Mouse (Mus musculus) liver, embryonic 13.5 days (tissue): ENCODE data around the gene Aatk. TPM values are rescaled to one million over a fixed set of nuclear protein-coding genes. Genes with fewer than 3 reads are reported as not detected.

ENCODE experiments used
- ATAC-seq: fragments of 200-750 bp; cut with Nextera tagmentation; 2 replicates; pipeline ENCODE4 v1.8.0; 2017; ENCODE audit warnings: low read depth, mild to moderate bottlenecking, moderate number of reproducible peaks, moderate library complexity
- DNase-seq: peaks from one replicate; pipeline ENCODE4 v3.0.0; 2022
- H3K27ac ChIP-seq: fragments of 300-500 bp; sonication (generic); 2 replicates; pipeline ENCODE4 v1.5.1; 2015; ENCODE audit warnings: moderate library complexity, mild to moderate bottlenecking, inconsistent platforms
- H3K27me3 ChIP-seq: fragments of 300-500 bp; sonication (generic); 2 replicates; pipeline ENCODE4 v1.6.1; 2015; ENCODE audit warnings: mild to moderate bottlenecking, inconsistent platforms
- H3K36me3 ChIP-seq: fragments of 300-500 bp; sonication (generic); 2 replicates; pipeline ENCODE4 v1.6.1; 2015; ENCODE audit warnings: mild to moderate bottlenecking, inconsistent platforms
- H3K4me1 ChIP-seq: fragments of 300-500 bp; sonication (generic); replicated peaks from 2 replicates; pipeline ENCODE4 v1.6.1; 2015; ENCODE audit warnings: inconsistent platforms
- H3K4me2 ChIP-seq: fragments of 300-500 bp; sonication (generic); 2 replicates; pipeline ENCODE4 v1.6.1; 2015; ENCODE audit warnings: inconsistent platforms, mild to moderate bottlenecking, moderate library complexity
- H3K4me3 ChIP-seq: fragments of 300-500 bp; sonication (generic); replicated peaks from 2 replicates; pipeline ENCODE4 v1.5.1; 2015; ENCODE audit warnings: mild to moderate bottlenecking, inconsistent platforms
- H3K9ac ChIP-seq: fragments of 300-500 bp; sonication (generic); 2 replicates; pipeline ENCODE4 v1.6.1; 2015; ENCODE audit warnings: mild to moderate bottlenecking, inconsistent platforms
- H3K9me3 ChIP-seq: fragments of 300-500 bp; sonication (generic); replicated peaks from 2 replicates; pipeline ENCODE4 v1.6.1; 2016; ENCODE audit warnings: inconsistent platforms
- WGBS: fragments of 180-500 bp; shearing (Covaris S2); methylation state at CpG from one replicate; pipeline ENCODE4 v1.1.7; 2015; ENCODE audit not compliant: insufficient replicate concordance; 5-methylcytosine and 5-hydroxymethylcytosine counted together
- polyA plus RNA-seq: library from polyadenylated mRNA; unstranded; fragments of >200 nt; fragmentation: Nextera tagmentation; extraction: Ambion mirVana; gene quantifications from 2 replicates; pipeline ENCODE4 v1.2.1, GENCODE M21; 2015

Aatk gene
- polyA plus RNA-seq, 1 experiment from 2014 or later: 0.32 TPM

DNA sequence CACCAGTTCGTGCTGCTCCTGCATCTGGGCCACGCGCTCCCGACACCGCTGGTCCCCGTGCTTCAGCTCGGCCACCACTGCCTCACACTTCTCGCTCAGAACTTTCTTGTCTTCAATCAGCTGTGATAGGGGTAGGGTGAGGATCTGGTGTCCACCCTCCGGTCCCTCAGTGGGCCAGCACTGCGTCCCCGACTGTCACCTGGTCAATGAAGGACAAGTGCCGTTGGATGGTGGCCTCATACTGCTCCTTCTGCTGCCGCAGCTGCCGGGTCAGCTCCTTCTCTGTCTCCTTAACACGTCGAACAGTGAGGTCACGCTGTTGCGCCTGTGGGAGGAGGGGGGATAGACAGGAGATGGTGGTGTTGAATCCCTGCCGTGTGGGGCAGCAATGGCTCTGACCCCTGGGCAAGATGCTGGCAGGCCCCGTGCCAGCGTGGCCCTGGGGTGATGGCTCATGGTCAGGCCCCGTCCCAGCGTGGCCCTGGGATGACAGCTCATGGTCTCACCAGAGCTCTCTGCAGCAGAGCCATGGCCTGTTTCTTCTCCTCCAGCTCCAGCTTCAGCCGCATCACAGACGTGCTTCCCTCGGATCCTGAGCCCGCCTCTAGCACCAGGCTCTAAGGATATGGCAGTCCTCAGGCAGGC is 23.4 kb upstream of the Aatk start:
- Histone ChIP-seq H3K27ac (no peak overlapping the region), H3K36me3 (peaks cover 19% of the 10 kb centered on the region), H3K9ac (no peak overlapping the region), H3K4me1 (no peaks in the 10 kb centered on the region), H3K4me2 (no peak overlapping the region), H3K9me3 (no peaks in the 10 kb centered on the region), H3K27me3 (no peaks in the 10 kb centered on the region), H3K4me3 (no peak overlapping the region)
- DNase-seq: no peak
- 84% methylated on average over 27 of the region's 27 CpGs for WGBS
- ATAC-seq: no peak

DNA sequence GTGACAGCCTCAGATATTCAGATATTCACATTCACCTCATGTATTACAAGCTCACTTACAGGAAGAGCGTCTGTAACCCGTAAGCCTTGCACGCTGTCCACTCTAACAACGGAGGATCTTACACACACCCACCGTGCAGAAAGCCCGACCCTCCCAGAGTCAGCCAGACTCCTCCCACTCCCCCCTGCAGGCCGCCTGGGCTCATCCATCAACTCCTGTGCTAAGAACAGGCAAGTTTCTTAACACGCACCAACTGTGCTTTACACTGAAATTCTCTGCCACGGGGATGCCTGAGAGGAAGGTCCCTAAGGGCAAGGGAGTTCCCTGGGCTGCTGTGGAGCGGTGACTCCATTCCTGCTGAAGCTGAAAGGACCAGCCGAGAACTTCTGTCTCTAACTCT is 22.3 kb upstream of the Aatk start:
- 67% methylated on average over 11 of the region's 11 CpGs for WGBS
- no peak overlapping the region for H3K27ac ChIP-seq

GRCm38 (mm10) chr11:120067834-120068233 is 20.9 kb upstream of the Aatk start:
- Histone ChIP-seq H3K9me3 (no peaks in the 10 kb centered on the region), H3K36me3 (peaks cover 19% of the 10 kb centered on the region), H3K27ac (no peak overlapping the region), H3K4me3 (no peak overlapping the region), H3K4me1 (no peaks in the 10 kb centered on the region), H3K27me3 (no peaks in the 10 kb centered on the region), H3K4me2 (no peak overlapping the region), H3K9ac (no peak overlapping the region)
- 81% methylated on average over 17 of the region's 17 CpGs for WGBS
- ATAC-seq (no peak), DNase-seq (no peak)

More for the DNA sequence above, 22.3 kb upstream of the Aatk start:
- Histone ChIP-seq H3K27me3 (no peaks in the 10 kb centered on the region), H3K9ac (no peak overlapping the region), H3K36me3 (peaks cover 19% of the 10 kb centered on the region), H3K9me3 (no peaks in the 10 kb centered on the region), H3K4me3 (no peak overlapping the region), H3K4me1 (no peaks in the 10 kb centered on the region), H3K4me2 (no peak overlapping the region)
- no peak for DNase-seq
- ATAC-seq: no peak

DNA sequence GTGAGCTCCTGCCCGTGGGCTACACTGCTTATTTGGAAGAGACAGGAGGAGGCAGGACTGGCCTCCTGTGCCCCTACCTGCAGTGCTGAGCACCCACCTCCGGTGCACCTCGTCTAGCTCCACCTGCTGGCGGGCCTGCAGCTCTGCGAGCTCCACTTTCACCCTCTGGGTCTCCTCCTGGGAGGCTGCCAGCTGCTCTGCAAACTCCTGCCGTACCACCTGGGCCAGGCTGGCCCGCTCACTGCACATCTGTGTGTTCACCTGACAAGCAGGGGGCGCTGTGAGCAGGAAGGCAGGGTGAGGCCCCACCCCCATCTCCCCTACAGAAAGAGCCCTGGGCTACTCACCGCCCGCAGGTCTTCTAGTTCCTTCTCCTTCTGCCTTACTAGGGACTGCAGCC is 18.3 kb upstream of the Aatk start:
- WGBS: 29% methylated on average over 10 of the region's 10 CpGs
- DNase-seq: peak; percentile 27
- H3K27ac ChIP-seq: no peak overlapping the region
- no peaks in the 10 kb centered on the region for H3K4me1 ChIP-seq
- no peaks in the 10 kb centered on the region for H3K27me3 ChIP-seq
- H3K36me3 ChIP-seq: 0 out of 2 replicates have a peak, but pooled peaks cover 5% of the 10 kb centered on the region
- ATAC-seq: peak; percentile 38
- H3K9me3 ChIP-seq: no peaks in the 10 kb centered on the region
- peak overlapping the region; percentile 5; the same call in 1 of the 2 replicates for H3K4me2 ChIP-seq
- no peak overlapping the region for H3K4me3 ChIP-seq
- H3K9ac ChIP-seq: no peak overlapping the region

GRCm38 (mm10) chr11:120064668-120065040 is 17.7 kb upstream of the Aatk start:
- DNase-seq (no peak), ATAC-seq (no peak)
- 75% methylated on average over 11 of the region's 11 CpGs for WGBS
- peak overlapping the region; percentile 58; the same call in 1 of the 2 replicates for H3K27ac ChIP-seq
- H3K9ac ChIP-seq: no peak overlapping the region
- no peak overlapping the region for H3K4me2 ChIP-seq
- H3K4me3 ChIP-seq: no peak overlapping the region
- H3K27me3 ChIP-seq: no peaks in the 10 kb centered on the region
- H3K9me3 ChIP-seq: no peaks in the 10 kb centered on the region
- H3K36me3 ChIP-seq: 0 out of 2 replicates have a peak, but pooled peaks cover 2% of the 10 kb centered on the region
- H3K4me1 ChIP-seq: no peaks in the 10 kb centered on the region

- 48% methylated on average over 13 of the region's 13 CpGs for WGBS
- Histone ChIP-seq H3K27ac (peak overlapping the region; percentile 58), H3K4me2 (no peak overlapping the region), H3K4me1 (no peaks in the 10 kb centered on the region), H3K9me3 (no peaks in the 10 kb centered on the region), H3K36me3 (no peaks in the 10 kb centered on the region), H3K9ac (no peak overlapping the region), H3K27me3 (no peaks in the 10 kb centered on the region), H3K4me3 (no peak overlapping the region)
- DNase-seq (no peak), ATAC-seq (no peak)
Measured at GRCm38 (mm10) chr11:120064006-120064667, 17.2 kb upstream of the Aatk start.

DNA sequence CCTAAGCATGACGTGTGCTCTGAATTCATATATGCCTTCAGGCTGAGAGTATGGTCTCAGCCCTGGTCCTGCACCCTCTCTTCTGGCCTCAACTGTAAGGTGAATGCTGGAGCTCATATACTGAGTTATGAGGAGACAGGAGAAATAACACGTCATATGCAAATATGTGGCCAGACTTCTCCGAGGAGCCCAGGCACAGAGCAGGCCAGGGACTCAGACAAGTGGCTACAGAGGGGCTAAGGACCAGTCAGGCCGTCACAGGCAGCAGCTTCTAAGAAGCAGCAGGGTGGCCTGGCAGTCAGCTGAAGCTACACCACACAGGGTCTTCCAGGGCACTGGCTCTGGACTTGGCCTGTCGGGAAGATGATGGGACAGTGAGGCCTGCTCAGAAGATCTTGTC is 16.4 kb upstream of the Aatk start:
- DNase-seq (no peak), ATAC-seq (no peak)
- 61% methylated on average over 5 of the region's 5 CpGs for WGBS
- no peak overlapping the region for H3K4me3 ChIP-seq
- no peaks in the 10 kb centered on the region; the same call in 1 of the 2 replicates for H3K27me3 ChIP-seq
- no peaks in the 10 kb centered on the region for H3K9me3 ChIP-seq
- H3K36me3 ChIP-seq: no peaks in the 10 kb centered on the region
- no peak overlapping the region for H3K4me2 ChIP-seq
- H3K4me1 ChIP-seq: no peaks in the 10 kb centered on the region
- H3K9ac ChIP-seq: no peak overlapping the region
- no peak overlapping the region for H3K27ac ChIP-seq

DNA sequence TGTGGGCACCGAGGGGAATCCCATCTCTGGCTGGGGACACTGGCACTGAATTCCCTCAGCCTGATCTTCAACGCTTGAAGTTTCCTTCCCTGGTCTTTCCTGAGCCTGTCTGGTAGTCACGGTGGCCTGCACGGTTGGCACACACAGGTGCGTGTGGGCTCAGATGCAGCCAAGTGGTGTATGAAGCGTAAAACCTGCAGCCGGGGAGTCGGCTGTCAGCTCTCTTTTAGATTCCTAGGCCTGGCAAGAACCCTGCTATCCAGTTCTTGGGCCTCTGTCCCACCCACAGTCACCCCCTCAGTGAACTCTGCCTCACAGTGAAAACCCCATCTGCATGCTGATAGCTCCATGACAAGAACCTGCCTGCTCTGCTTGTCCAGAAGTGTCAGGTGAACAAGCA is 13.7 kb upstream of the Aatk start:
- Histone ChIP-seq H3K4me1 (no peaks in the 10 kb centered on the region), H3K36me3 (no peaks in the 10 kb centered on the region), H3K4me2 (no peak overlapping the region), H3K27ac (no peak overlapping the region), H3K4me3 (no peak overlapping the region), H3K9me3 (no peaks in the 10 kb centered on the region), H3K9ac (no peak overlapping the region), H3K27me3 (no peaks in the 10 kb centered on the region; the same call in 1 of the 2 replicates)
- 64% methylated on average over 8 of the region's 8 CpGs for WGBS
- DNase-seq (no peak), ATAC-seq (no peak)

- no peaks in the 10 kb centered on the region for H3K9me3 ChIP-seq
- H3K4me2 ChIP-seq: no peak overlapping the region
- no peaks in the 10 kb centered on the region for H3K36me3 ChIP-seq
- no peak overlapping the region for H3K27ac ChIP-seq
- H3K4me3 ChIP-seq: no peak overlapping the region
- WGBS: 65% methylated on average over 12 of the region's 12 CpGs
- DNase-seq (no peak), ATAC-seq (no peak)
- no peak overlapping the region for H3K9ac ChIP-seq
- no peaks in the 10 kb centered on the region for H3K4me1 ChIP-seq
- H3K27me3 ChIP-seq: peaks cover 5% of the 10 kb centered on the region; the same call in 1 of the 2 replicates
Measured at GRCm38 (mm10) chr11:120055953-120056732, 9.2 kb upstream of the Aatk start.

DNA sequence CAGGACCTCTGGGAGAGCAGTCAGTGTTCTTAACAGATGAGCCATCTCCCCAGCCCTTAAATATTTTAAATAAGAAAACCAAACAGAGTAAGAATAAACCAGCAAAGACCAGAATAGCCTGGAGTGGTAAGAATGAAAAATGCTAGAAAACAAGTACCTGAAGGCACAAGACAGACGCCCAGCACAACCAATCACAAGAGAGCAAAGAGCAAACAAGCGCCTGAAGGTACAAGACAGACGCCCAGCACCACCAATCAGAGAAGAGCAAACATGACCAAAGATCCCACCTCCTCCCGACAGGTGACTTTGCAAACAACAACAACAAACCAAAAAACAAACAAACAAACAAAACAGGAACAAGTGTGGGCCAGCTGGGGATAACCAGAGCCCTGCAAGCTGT is 6.9 kb upstream of the Aatk start:
- H3K27ac ChIP-seq: no peak overlapping the region
- no peak for DNase-seq
- no peaks in the 10 kb centered on the region for H3K9me3 ChIP-seq
- no peak overlapping the region for H3K4me2 ChIP-seq
- H3K9ac ChIP-seq: no peak overlapping the region
- ATAC-seq: no peak
- H3K36me3 ChIP-seq: no peaks in the 10 kb centered on the region
- WGBS: 69% methylated on average over 4 of the region's 4 CpGs
- H3K27me3 ChIP-seq: peaks cover 21% of the 10 kb centered on the region
- no peak overlapping the region for H3K4me3 ChIP-seq
- H3K4me1 ChIP-seq: no peaks in the 10 kb centered on the region

DNA sequence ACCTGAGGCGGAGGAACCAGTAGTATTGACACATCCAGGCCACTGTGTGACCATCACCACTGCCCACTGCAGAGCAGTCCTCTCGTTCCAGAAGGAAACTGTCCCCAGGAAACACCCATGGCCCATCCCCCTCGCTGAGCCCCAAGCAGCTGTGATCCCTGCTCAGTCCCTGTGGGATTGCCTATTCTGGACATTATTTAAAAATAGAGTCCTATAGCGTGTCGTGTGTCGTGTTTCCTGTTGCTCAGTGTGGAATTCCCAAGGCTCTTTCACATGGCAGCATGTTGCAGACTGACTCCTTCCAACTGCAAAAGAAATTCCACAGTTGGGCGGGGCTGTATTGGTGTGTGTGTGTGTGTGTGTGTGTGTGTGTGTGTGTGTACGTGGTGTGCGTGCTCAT is 5.3 kb upstream of the Aatk start:
- no peak overlapping the region for H3K4me3 ChIP-seq
- H3K4me2 ChIP-seq: no peak overlapping the region
- no peak overlapping the region for H3K9ac ChIP-seq
- no peak overlapping the region for H3K27ac ChIP-seq
- H3K27me3 ChIP-seq: peaks cover 37% of the 10 kb centered on the region
- peaks cover 7% of the 10 kb centered on the region for H3K4me1 ChIP-seq
- no peaks in the 10 kb centered on the region for H3K9me3 ChIP-seq
- ATAC-seq (no peak), DNase-seq (no peak)
- no peaks in the 10 kb centered on the region for H3K36me3 ChIP-seq
- WGBS: 54% methylated on average over 9 of the region's 9 CpGs
